Mouse (Mus musculus) midbrain, embryonic 15.5 days (tissue): ENCODE measurements around the gene Ptprd. TPM values are rescaled to one million over a fixed set of nuclear protein-coding genes. Genes with fewer than 3 reads are reported as not detected.

Experiments used
- ATAC-seq: fragments of 200-750 bp; cut with Nextera tagmentation; replicated peaks from 2 replicates; pipeline ENCODE4 v1.8.0; 2017; ENCODE audit warnings: moderate TSS enrichment
- H3K27ac ChIP-seq: fragments of 300-500 bp; sonication (generic); 2 replicates; pipeline ENCODE4 v1.5.1; 2015; ENCODE audit warnings: mild to moderate bottlenecking, inconsistent platforms
- H3K27me3 ChIP-seq: fragments of 300-500 bp; sonication (generic); replicated peaks from 2 replicates; pipeline ENCODE4 v1.6.1; 2015; ENCODE audit warnings: inconsistent platforms
- H3K36me3 ChIP-seq: fragments of 300-500 bp; sonication (generic); replicated peaks from 2 replicates; pipeline ENCODE4 v1.6.1; 2015; ENCODE audit warnings: inconsistent platforms
- H3K4me1 ChIP-seq: fragments of 300-500 bp; sonication (generic); 2 replicates; pipeline ENCODE4 v1.6.1; 2015; ENCODE audit warnings: inconsistent platforms
- H3K4me2 ChIP-seq: fragments of 300-500 bp; sonication (generic); 2 replicates; pipeline ENCODE4 v1.6.1; 2015; ENCODE audit warnings: inconsistent platforms, mild to moderate bottlenecking, moderate library complexity
- H3K4me3 ChIP-seq: fragments of 300-500 bp; sonication (generic); 2 replicates; pipeline ENCODE4 v1.5.1; 2015; ENCODE audit warnings: mild to moderate bottlenecking, inconsistent platforms
- H3K9ac ChIP-seq: fragments of 300-500 bp; sonication (generic); 2 replicates; pipeline ENCODE4 v1.6.1; 2015; ENCODE audit warnings: mild to moderate bottlenecking, inconsistent platforms
- H3K9me3 ChIP-seq: fragments of 300-500 bp; sonication (generic); 2 replicates; pipeline ENCODE4 v1.6.1; 2016; ENCODE audit warnings: inconsistent platforms
- WGBS: fragments of 180-500 bp; shearing (Covaris S2); methylation state at CpG from one replicate; pipeline ENCODE4 v1.1.7; 2015; ENCODE audit warnings: mixed read lengths; 5-methylcytosine and 5-hydroxymethylcytosine counted together
- polyA plus RNA-seq: library from polyadenylated mRNA; unstranded; fragments of >200 nt; fragmentation: Nextera tagmentation; extraction: Ambion mirVana; gene quantifications from 2 replicates; pipeline ENCODE4 v1.2.1, GENCODE M21; 2015

Ptprd gene
- polyA plus RNA-seq, 1 experiment from 2014 or later, result 91.7 TPM

GRCm38 (mm10) chr4:76419641-76420040, 1792.1 kb downstream of the Ptprd start:
- no peak for ATAC-seq
- H3K4me3 ChIP-seq, result no peak overlapping the region
- 0 out of 2 replicates have a peak, but pooled peaks cover 2% of the 10 kb centered on the region for H3K4me1 ChIP-seq
- WGBS, result 59% methylated on average over 2 of the region's 2 CpGs
- H3K27ac ChIP-seq, result no peak overlapping the region
- H3K9me3 ChIP-seq, result no peaks in the 10 kb centered on the region
- H3K27me3 ChIP-seq, result no peaks in the 10 kb centered on the region
- H3K36me3 ChIP-seq, result no peaks in the 10 kb centered on the region
- H3K4me2 ChIP-seq, result no peak overlapping the region
- no peak overlapping the region for H3K9ac ChIP-seq

GRCm38 (mm10) chr4:76417676-76418075, 1794.1 kb downstream of the Ptprd start:
- H3K27me3 ChIP-seq, result no peaks in the 10 kb centered on the region
- no peak overlapping the region for H3K4me3 ChIP-seq
- H3K4me2 ChIP-seq, result no peak overlapping the region
- no peak overlapping the region for H3K27ac ChIP-seq
- ATAC-seq, result no peak
- 0 out of 2 replicates have a peak, but pooled peaks cover 2% of the 10 kb centered on the region for H3K4me1 ChIP-seq
- H3K36me3 ChIP-seq, result no peaks in the 10 kb centered on the region
- H3K9ac ChIP-seq, result no peak overlapping the region
- WGBS, result 93% methylated on average over 5 of the region's 5 CpGs
- no peaks in the 10 kb centered on the region for H3K9me3 ChIP-seq

- no peak overlapping the region for H3K9ac ChIP-seq
- H3K36me3 ChIP-seq, result no peaks in the 10 kb centered on the region
- H3K4me2 ChIP-seq, result no peak overlapping the region
- no peak overlapping the region for H3K27ac ChIP-seq
- H3K9me3 ChIP-seq, result no peaks in the 10 kb centered on the region
- H3K4me3 ChIP-seq, result no peak overlapping the region
- no peaks in the 10 kb centered on the region for H3K27me3 ChIP-seq
- 75% methylated on average over 5 of the region's 5 CpGs for WGBS
- 0 out of 2 replicates have a peak, but pooled peaks cover 2% of the 10 kb centered on the region for H3K4me1 ChIP-seq
- no peak for ATAC-seq
These were observed 1796.1 kb downstream of the Ptprd start for GRCm38 (mm10) chr4:76415624-76416023.

GRCm38 (mm10) chr4:76414591-76414990, 1797.2 kb downstream of the Ptprd start:
- Histone ChIP-seq H3K4me3 (no peak overlapping the region), H3K9ac (no peak overlapping the region), H3K36me3 (no peaks in the 10 kb centered on the region), H3K4me2 (no peak overlapping the region), H3K27me3 (no peaks in the 10 kb centered on the region), H3K27ac (no peak overlapping the region), H3K9me3 (no peaks in the 10 kb centered on the region), H3K4me1 (peaks cover 3% of the 10 kb centered on the region; the same call in 1 of the 2 replicates)
- WGBS, result 89% methylated on average over 4 of the region's 4 CpGs
- ATAC-seq, result no peak

- no peak overlapping the region for H3K9ac ChIP-seq
- no peak overlapping the region for H3K4me3 ChIP-seq
- H3K4me2 ChIP-seq, result no peak overlapping the region
- H3K36me3 ChIP-seq, result no peaks in the 10 kb centered on the region
- WGBS, result 19% methylated on average over 2 of the region's 2 CpGs
- 0 out of 2 replicates have a peak overlapping the region, but pooled peaks have one; percentile 29 for H3K27ac ChIP-seq
- no peaks in the 10 kb centered on the region for H3K9me3 ChIP-seq
- peaks cover 17% of the 10 kb centered on the region for H3K4me1 ChIP-seq
- no peaks in the 10 kb centered on the region for H3K27me3 ChIP-seq
- 0 out of 2 replicates have a peak, but pooled peaks have one; percentile 25 for ATAC-seq
These were observed 1801.7 kb downstream of the Ptprd start for GRCm38 (mm10) chr4:76410053-76410452.

- 49% methylated on average over 3 of the region's 3 CpGs for WGBS
- Histone ChIP-seq H3K4me3 (no peak overlapping the region), H3K27me3 (no peaks in the 10 kb centered on the region), H3K9me3 (no peaks in the 10 kb centered on the region), H3K27ac (no peak overlapping the region), H3K9ac (no peak overlapping the region), H3K36me3 (no peaks in the 10 kb centered on the region), H3K4me1 (peaks cover 17% of the 10 kb centered on the region), H3K4me2 (no peak overlapping the region)
- no peak for ATAC-seq
These were observed 1802.6 kb downstream of the Ptprd start for GRCm38 (mm10) chr4:76409159-76409558.

GRCm38 (mm10) chr4:76405862-76406454, 1805.8 kb downstream of the Ptprd start:
- peak; percentile 38; the same call in 1 of the 2 replicates for ATAC-seq
- Histone ChIP-seq H3K27ac (0 out of 2 replicates have a peak overlapping the region, but pooled peaks have one; percentile 17), H3K36me3 (no peaks in the 10 kb centered on the region)

GRCm38 (mm10) chr4:76403219-76403618, 1808.5 kb downstream of the Ptprd start:
- Histone ChIP-seq H3K27me3 (no peaks in the 10 kb centered on the region), H3K9ac (no peak overlapping the region), H3K4me3 (no peak overlapping the region), H3K9me3 (no peaks in the 10 kb centered on the region), H3K36me3 (no peaks in the 10 kb centered on the region), H3K27ac (no peak overlapping the region), H3K4me1 (peaks cover 9% of the 10 kb centered on the region), H3K4me2 (no peak overlapping the region)
- 95% methylated on average over 5 of the region's 5 CpGs for WGBS
- ATAC-seq, result no peak

More at GRCm38 (mm10) chr4:76405862-76406454, 1805.8 kb downstream of the Ptprd start:
- H3K9me3 ChIP-seq, result no peaks in the 10 kb centered on the region
- no peak overlapping the region for H3K4me3 ChIP-seq
- no peak overlapping the region for H3K9ac ChIP-seq
- 11% methylated on average over 5 of the region's 5 CpGs for WGBS
- no peaks in the 10 kb centered on the region for H3K27me3 ChIP-seq
- peaks cover 17% of the 10 kb centered on the region for H3K4me1 ChIP-seq
- H3K4me2 ChIP-seq, result no peak overlapping the region

- 84% methylated on average over 5 of the region's 5 CpGs for WGBS
- no peaks in the 10 kb centered on the region for H3K27me3 ChIP-seq
- no peak for ATAC-seq
- no peak overlapping the region for H3K27ac ChIP-seq
- no peak overlapping the region for H3K4me3 ChIP-seq
- no peak overlapping the region for H3K4me2 ChIP-seq
- H3K9me3 ChIP-seq, result no peaks in the 10 kb centered on the region
- H3K4me1 ChIP-seq, result no peaks in the 10 kb centered on the region
- no peaks in the 10 kb centered on the region for H3K36me3 ChIP-seq
- no peak overlapping the region for H3K9ac ChIP-seq
These were observed 1823.9 kb downstream of the Ptprd start for GRCm38 (mm10) chr4:76387887-76388286.

- Histone ChIP-seq H3K4me1 (no peaks in the 10 kb centered on the region), H3K27ac (no peak overlapping the region), H3K36me3 (no peaks in the 10 kb centered on the region), H3K9ac (no peak overlapping the region), H3K4me2 (no peak overlapping the region), H3K4me3 (no peak overlapping the region), H3K9me3 (no peaks in the 10 kb centered on the region), H3K27me3 (no peaks in the 10 kb centered on the region)
- WGBS, result 68% methylated on average over 7 of the region's 7 CpGs
- no peak for ATAC-seq
These were observed 1824.6 kb downstream of the Ptprd start for GRCm38 (mm10) chr4:76386978-76387824.

- no peak overlapping the region for H3K9ac ChIP-seq
- H3K27ac ChIP-seq, result no peak overlapping the region
- 91% methylated on average over 5 of the region's 5 CpGs for WGBS
- no peaks in the 10 kb centered on the region for H3K4me1 ChIP-seq
- no peaks in the 10 kb centered on the region for H3K27me3 ChIP-seq
- H3K4me2 ChIP-seq, result no peak overlapping the region
- no peak for ATAC-seq
- H3K36me3 ChIP-seq, result no peaks in the 10 kb centered on the region
- H3K9me3 ChIP-seq, result no peaks in the 10 kb centered on the region
- H3K4me3 ChIP-seq, result no peak overlapping the region
These were observed 1825.9 kb downstream of the Ptprd start for GRCm38 (mm10) chr4:76385818-76386217.

GRCm38 (mm10) chr4:76380312-76380917, 1831.3 kb downstream of the Ptprd start:
- Histone ChIP-seq H3K9me3 (no peaks in the 10 kb centered on the region), H3K9ac (no peak overlapping the region), H3K4me2 (no peak overlapping the region), H3K27me3 (no peaks in the 10 kb centered on the region), H3K4me1 (peaks cover 7% of the 10 kb centered on the region), H3K36me3 (no peaks in the 10 kb centered on the region), H3K4me3 (no peak overlapping the region), H3K27ac (peak overlapping the region; percentile 36; the same call in 1 of the 2 replicates)
- 52% methylated on average over 6 of the region's 6 CpGs for WGBS
- ATAC-seq, result peak; percentile 48
